Mouse (Mus musculus) 416B (cell line): ENCODE results near the gene Cdk6.
"Not testable (repeated sequence)": the region's sequence is repeated elsewhere in the genome, so short reads cannot be mapped to it uniquely, and the experiment has no call there.

Experiments
- DNase-seq: peaks from one replicate; pipeline ENCODE4 v3.0.0; 2011; ENCODE audit warnings: low read depth

Gene Cdk6

DNA sequence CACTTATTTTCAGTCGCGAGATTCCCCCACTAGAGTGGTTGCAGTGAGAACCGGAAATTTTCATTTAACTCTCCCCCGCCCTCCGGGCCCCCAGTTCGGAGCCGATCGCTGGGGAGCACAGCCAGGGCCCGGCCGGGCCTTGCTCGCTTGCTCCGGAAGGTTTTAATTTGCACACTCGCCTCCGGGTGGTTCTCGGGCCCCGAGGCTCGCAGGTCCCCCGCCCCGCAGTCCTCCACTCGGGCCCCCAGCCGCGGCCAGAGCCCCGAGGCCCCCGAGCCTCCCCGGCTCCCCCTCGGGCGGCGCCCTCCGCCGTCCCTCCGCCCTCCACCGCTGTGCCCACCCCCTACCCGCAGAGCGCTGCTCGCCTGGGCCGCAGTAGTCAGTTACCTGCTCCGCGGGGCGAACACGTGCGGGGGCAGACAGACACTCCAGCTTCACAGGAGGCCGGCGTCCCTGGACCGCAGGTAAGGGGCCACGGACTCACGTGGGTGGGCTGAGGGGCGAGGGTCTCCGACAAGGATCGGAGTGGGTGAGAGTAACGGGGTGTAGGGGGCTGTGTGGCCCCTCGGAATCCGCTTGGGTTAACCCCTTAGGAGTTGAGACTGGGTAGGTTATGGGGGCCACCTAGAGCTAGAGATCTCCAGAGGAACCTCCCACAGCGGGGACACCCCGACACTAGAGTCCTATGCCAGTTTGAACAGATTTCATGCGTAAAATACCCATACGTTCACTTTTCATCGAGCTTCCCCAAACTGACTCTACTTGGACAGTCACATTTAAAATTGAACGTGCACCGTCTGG is at the start of gene Cdk6:
Cdk6 (plus strand) TSS at position 375 of the 801 bp plus-strand sequence.
- peak; percentile 65 for DNase-seq

DNA sequence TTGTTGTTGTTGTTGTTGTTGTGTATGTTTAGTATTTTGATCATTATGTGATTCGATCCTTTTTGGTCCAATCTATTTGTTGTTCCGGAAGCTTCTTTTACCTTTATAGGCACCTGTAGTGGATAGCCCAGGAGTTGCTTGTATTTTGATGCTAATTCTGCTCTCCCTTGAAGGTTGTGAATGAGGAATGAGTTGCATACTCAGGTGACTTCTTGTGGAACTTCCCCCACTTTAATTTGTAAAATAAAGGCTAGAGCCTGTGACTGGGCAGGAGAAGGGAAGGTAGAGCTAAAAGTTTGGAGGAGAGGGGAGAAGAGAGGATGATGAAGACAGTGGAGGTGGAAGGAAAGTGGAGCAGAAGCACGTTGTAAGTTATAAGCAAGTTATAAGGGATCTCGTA is 47.6 kb upstream of the Cdk6 start:
- no peak for DNase-seq

DNA sequence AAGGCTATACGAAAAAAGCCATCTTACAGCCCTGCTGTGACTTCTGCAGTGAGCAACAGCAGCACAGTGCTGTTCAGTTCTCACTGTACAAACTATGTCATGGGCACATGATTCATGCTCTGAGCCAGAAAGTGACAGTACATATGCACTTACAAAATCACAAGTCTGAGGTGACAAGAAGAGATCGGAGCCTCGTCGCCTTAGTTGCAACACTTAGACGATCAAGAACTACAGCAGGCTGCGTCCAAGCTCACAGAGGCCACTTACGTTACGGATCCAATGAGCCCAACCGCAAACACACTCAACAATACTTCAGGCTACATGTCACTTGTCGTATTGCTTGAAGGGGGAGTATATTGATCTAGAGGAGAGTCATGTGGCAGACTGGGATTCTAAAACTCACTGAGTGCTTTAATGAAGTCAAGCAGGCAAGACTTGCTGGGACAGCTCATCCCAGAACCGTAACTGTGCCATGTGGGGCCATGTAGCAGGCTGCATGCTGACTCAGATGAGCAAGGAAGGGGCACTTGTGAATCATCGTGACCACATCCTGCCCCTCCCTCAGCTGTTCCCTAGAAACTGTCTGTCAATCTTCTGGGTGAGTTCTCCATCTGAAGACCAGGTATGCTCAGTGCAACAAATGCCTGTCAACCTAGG is 40.4 kb upstream of the Cdk6 start:
- peak; percentile 98 for DNase-seq

DNA sequence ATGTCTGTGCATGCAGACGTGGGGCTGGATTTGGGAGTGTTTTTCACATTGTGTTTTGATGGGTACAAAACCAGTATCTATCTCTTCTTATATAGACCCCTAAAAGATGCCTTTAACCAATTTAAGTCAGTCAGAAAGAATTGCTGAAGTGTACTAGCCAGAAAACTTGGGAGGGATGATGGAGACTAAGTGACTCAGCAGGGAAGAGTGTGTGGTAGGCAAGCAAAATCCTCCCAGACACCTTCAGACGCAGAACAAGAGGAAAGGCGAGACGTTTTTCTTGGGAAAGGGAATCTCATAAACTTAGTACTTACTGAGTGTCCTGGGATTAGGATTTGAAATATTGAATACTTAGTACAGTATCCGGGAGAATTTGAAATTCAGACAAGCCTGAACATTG is 39.8 kb upstream of the Cdk6 start:
- DNase-seq, result no peak

DNA sequence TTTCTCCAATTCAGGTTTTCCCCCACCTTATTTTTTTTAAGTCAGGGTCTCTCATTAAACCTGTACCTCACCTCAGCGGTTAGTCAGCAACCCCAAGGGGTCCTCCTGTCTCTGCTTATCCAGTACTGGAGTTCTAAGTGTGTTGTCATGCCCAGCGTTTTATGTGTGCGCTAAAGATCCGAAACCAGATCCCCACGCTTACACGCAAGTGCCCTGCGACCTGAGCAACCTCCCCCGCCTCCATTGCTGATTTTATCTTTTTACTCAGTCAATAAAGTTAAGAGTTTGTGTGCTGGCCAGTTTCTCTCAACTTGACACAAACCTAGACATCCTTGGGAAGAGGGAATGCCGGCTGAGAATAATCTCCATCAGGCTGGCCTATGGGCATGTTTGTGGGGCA is 37.4 kb upstream of the Cdk6 start:
- DNase-seq, result no peak

DNA sequence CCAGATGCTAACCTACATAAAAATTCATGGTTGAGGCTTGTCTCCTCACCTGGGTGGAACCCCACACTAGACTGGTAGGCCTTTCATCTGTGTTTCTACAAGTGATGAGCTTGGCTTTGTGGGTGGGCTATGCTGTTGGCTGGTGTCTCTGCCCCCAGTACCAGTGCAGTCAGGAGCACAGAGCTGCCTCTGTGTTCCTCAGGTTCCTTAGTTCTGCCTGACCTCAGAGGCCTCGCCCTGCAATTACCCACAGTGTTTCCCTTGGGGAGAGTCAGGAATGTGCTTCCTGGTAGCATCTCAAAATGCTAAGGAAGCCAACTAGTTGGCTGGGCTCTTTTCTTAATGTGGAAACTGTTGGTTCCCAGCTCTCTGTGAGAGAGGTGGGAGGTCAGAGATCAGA is 35.1 kb upstream of the Cdk6 start:
- DNase-seq, result no peak

DNA sequence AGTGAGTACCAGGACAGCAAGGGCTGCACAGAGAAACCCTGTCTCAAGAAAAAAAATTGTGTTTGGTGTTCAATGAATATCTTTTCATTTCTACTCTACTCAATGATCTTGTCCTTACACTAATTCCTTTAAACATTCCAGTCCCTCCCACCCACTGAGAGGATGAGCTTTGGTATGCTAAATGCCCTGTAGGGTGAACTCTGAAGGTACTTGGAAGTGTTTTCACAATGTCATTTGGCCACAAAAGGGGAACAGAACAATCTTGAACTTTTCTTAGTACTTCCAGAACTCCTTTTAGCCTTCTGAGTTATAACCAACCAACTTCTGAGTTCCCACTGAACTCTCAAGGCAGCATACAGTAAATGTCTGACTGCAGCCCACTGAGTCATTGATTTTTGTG is 32.2 kb upstream of the Cdk6 start:
- no peak for DNase-seq

DNA sequence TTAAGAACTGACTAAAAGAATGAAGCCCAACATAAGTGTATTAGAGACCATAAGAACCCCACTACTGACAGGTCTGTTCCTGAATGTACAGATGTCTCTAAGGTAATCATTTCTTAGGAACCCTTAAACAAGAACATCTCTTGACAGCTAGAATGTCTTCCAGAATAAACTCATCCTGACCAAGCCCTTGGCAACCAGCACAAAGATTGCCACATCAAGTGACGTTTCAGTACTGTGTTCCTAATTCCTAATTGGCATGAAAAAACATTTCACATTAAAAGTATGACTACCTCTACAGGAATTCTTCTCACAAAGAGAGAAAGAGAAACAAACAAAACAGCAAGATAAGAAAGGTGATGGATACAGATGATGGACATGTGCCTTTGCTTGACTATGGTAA is 31.7 kb upstream of the Cdk6 start:
- DNase-seq, result no peak

DNA sequence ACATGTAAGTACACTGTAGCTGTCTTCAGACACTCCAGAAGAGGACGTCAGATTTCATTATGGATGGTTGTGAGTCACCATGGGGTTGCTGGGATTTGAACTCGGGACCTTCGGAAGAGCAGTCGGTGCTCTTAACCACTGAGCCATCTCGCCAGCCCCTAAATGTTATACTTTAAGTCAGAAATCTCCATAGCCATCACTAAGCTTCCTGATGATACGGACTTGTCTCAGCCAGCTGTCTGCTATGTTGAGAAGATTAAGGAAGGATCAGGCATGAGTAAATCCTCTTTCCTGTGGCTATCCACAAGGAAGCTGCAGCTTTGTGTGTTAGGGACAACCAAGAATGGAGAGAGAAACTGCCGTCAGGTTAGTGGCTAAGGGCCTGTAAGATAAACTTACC is 30.1 kb upstream of the Cdk6 start:
- DNase-seq, result not testable (repeated sequence)

DNA sequence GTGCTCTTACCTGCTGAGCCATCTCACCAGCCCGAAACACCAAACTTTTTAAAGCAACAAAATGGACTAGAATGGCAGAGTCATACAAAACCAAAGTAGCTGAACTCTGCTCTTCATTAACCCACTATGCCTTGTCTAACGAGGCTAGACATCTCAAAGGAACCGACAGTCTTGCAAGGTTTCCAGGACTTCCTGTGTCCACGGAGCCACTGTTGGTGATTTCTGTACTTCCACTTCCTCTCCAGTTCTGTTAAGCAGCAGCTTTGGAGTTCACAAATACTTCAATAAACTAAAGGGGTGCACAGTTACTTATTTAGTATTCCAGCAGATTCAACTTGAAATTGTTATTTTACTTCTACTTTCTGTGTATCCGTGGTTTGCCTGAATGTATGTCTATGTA is 23.6 kb upstream of the Cdk6 start:
- DNase-seq, result not testable (repeated sequence)

DNA sequence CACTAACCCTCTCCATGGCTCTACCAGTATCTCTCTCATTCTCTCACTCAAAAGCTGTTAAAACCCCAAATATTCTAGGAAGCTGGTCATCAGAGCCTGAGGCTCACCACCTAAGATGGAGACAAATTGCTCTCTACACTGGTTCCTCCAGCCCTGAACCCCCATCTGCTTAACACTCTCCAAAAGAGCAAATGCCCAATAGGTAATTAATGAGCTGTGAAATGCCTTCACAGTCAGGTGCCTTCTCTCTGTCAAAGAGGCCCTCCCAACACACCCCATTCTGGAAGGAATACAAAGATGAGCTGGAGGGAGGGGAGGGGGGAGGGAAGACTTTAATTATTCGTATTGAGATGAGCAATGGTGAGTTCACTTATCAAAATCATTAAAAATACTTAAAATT is 21.1 kb upstream of the Cdk6 start:
- no peak for DNase-seq

DNA sequence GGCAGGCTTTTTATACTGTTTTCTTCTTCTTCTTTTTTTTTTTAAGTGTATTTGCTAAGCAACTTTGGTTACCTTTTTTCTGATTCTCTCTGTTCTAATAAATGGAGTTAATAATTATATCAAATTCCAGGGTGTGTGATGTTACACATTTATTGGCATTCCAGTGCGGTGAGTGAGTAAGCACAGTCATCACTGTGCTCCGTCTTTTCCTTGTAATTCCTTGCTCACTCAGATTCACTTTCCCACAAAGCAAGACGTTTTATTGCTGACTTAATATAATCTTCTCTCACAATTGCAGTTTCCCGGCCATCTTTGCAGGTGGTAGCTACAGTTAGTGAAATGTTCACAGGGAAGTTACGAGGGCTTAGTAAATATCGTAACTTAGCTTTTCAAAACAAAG is 19.2 kb upstream of the Cdk6 start:
- DNase-seq, result no peak

DNA sequence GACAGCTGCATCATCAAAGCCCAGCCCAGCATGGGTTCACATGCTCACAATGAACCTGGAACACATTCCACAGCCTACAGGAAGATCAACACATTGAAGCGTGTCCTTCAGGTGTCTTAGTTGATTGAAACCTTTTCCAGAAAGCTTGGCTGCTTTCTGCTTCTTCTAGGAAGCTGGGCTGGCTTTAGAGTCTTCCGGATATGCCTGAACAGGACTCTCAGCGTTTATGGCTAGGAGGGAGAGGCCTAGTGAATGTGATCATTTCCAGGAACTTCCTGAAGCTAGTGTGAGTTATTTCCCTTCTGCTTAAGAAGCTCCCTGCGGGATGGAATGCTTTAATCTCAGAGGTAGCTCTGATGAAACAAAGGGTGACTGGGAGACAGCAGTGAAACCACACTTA is 17.2 kb upstream of the Cdk6 start:
- no peak for DNase-seq

DNA sequence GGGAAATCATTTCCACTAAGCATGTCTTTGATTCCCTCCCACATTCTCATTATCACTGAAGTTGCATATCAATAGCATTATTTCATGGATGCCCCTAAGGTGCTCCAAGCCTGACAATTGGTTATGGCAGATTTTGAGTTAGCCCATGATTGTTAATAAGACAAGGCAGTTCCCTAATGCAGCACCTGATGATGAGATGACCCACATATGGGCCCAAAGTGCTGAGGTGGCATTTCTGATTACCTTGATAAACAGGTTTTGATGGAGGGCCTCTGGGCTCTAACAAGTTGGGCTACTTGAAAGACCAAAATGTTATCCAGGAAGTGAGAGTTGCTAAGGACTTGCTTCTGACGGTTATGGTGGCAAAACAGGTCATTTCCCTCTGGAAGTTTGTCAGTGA is 11.9 kb upstream of the Cdk6 start:
- no peak for DNase-seq

DNA sequence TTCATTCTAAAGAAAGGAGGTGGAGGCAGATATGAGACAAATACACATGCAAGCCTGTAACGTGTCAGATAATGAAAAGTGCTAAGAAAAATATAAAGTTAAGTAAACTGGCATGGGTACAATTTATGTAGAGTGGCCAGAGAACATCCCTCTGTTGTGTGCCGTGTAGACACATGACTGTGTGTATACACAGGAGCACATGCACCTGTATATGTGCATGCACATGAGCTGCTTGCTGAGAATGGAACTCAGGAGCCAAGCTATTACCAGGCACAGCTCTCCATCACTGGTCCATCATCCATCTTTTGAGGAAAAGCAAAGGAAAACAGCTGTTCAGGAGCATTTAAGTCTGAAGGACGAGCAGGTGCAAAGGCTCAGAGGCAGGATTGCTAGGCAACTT is 10.4 kb upstream of the Cdk6 start:
- DNase-seq, result no peak

DNA sequence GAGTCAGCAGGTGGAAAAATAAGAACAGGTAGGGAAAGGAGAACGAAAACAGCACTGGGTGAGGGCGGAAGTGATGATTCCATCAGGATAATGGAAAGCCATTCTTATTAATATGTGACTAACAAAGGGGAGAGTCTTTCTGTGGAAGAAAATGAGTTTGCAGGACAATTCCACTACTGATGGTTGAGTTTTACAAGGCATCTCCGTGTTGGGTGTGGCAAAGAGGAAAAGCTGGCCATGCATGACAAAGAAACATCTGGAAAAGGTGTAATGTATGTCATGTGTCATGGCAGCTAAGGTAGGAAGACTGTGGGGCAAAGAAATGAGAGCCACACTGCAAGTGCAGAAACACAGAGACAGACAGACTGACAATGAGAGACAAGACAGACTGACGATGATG is 8.3 kb upstream of the Cdk6 start:
- DNase-seq, result not testable (repeated sequence)

DNA sequence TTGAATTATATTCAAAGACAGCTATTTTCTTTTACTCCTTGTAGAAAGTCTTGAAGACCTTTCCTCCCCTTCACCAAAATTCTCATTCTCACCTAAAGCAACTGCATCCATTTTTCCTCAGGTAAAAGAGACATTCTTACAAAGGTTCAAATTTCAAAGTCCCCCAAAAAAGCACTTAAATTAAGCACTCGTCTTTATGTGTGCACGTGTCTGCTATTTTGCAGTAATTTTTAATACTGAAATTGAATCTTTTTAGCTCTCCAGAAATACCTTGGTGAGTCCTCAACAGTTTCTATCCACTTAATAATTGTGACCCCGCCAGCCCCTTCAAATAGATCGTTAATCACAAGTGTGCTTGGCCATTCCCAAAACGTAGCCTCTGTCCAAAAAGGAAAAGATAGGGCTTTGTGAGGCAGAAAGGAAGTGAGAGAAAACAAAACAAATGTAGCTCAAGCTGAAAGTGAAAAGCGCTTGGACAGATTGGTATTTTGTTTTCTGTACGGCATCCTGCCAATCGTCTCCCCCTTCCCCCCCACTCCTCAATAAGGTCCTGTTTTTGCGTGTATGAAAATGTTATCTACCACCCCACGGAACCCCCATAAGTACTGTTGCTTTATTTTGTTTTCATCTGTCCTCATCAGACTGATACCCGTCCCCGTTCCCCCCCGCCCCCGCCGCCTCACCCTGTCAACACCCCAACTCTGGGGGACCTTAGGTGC is 786 bp upstream of the Cdk6 start:
- peak; percentile 50 for DNase-seq

DNA sequence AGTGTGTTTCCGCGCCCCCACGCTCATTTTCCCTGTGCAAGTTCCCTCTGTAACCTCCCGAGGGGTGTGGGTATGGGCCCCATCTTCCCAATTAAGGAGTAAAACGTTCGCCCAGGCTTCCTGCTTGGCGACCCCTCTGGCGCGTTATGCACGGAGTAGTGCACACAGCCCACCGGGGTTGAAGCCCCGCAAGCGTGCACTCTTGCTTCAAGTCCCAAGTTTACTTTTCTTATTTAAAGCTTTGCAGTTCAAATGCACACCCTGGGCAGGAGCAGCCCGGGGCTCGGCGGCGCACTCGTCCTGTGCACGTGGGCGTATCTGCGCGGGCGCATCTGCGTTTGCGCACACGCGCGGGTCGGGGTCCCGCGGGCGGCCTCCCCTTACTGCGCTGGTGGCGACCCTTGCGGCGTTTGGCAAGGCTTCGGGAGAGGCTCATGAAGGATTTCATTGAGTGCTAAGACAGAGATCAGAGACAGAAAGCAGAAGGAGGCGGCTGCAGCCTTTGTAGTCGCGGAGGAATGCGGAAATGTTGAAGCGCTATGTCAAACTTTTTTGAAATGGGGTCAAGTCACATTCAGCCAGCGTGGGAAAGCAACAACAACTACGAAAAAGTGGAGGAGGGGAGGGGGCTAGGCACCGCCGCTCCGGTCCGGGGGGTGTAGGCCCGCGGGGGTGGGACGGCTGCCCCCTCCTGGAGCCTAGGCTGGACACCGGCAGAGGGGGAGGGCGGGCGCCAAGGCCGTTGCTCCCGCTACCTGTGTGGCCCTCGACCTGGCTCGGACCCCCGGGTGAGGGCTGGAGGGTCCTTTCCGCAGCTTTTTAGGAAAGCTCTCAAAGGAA is 866 bp downstream of the Cdk6 start:
- peak; percentile 68 for DNase-seq

DNA sequence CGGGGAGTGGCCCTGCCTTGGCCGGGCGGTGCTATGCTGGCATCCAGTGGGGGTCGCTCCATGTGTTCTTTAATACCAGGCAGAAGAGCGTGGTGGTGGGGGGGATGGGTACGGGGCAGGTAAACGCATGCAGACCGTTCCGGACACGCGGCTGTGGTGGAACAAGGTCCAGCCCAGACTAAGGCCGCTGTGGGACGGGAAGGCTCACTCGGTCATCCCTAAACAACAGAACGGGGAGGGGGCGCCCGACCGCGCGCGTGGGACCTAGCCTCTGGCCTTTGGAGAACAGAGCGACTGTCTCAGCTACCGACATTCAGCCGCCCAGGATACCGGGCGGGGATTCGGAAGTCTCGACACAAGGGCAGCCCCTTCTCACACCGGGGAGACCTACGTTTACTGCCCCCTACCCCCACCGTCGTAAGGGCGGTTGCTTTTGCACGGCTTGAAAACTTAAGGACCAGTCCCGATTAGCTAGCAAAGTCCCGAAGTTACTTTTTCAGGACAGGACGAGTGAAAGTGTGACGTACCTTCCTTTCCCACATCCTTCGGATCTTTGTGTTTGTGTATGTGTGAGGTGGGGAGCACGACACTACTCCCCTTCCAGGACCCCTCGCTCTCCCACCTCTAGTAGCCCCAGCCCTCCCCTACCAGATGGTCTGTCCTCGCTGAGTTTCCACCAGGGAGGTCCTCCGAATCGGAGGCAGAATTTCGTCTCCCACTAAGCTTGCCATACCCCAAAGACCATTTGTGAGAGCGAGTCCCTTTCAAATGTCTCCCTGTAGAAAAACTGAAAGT is 1.7 kb downstream of the Cdk6 start:
- DNase-seq, result peak; percentile 85

DNA sequence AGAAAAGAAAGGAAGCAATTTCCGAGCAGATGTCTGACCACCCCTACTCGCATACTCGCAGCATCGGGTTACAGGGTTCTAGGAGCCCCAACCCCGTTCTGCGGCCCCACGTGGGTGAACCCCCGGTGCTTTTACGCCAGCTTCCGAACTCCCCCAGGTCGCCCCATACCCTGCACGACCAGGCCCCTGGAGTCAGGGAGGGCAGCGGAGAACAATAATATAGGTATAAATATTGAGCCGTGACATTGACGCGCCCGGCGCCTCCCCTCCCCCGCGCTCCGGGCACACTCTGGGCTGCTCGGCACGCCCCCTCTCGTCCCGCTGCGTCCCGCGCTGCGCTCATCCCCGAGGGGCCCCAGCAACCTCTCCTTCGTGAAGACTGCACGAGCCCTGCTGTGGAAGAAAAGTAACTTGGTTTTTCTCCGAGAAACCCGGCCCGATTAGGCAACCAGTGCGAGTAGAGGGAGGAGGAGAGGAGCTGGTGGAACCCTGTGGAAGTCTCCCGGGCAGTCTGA is 2.3 kb downstream of the Cdk6 start:
- DNase-seq, result peak; percentile 70

DNA sequence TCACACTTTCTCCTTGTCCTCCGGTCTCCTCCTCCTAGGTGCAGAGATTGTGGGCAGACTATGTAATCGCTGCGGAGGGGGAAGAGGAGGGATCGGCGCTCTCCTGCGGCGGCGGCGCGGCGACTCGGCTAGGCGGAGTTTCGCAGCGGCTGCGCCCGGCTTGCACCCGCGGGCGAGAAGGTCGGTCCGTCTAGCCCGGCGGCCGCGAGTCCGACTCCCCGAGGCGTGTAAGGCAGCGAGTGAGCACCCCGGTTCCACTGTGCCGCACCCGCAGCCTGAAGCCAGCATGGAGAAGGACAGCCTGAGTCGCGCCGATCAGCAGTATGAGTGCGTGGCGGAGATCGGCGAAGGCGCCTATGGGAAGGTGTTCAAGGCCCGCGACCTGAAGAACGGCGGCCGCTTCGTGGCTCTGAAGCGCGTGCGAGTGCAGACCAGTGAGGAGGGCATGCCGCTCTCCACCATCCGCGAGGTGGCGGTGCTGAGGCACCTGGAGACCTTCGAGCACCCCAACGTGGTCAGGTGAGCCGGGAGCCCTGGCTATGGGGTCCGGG is 2.9 kb downstream of the Cdk6 start:
- peak; percentile 77 for DNase-seq
